Mouse (Mus musculus) urinary bladder, postnatal 14 days (tissue): Measurements from ENCODE around the gene Gm8653.
"Not testable (repeated sequence)": the region's sequence is repeated elsewhere in the genome, so short reads cannot be mapped to it uniquely, and the experiment has no call there.

ENCODE experiments used
- DNase-seq: peaks from one replicate; pipeline ENCODE4 v3.0.0; 2021; ENCODE audit warnings: low spot score

Gm8653 gene

DNA sequence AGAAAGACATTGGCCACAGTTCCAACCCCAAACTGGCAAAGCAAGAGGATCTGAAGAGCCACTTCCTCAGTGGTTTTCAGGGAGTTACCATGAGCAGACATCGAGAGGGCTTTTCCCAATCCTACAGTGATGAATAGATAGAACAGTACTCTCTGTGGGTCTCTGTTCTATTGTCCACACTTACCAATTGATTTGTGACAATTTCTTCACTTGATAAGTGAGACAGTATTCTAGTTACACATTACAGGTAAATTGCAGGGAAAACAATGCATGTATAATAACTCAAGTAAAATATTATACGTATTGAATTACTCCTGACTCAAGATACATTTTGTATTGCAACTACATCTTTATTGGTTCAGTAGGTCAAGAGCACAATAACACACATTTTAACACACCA, at the start of gene Gm8653:
TSS of gene Gm8653 (minus strand) at position 101 of the 400 bp plus-strand sequence.
- DNase-seq, result not testable (repeated sequence)

DNA sequence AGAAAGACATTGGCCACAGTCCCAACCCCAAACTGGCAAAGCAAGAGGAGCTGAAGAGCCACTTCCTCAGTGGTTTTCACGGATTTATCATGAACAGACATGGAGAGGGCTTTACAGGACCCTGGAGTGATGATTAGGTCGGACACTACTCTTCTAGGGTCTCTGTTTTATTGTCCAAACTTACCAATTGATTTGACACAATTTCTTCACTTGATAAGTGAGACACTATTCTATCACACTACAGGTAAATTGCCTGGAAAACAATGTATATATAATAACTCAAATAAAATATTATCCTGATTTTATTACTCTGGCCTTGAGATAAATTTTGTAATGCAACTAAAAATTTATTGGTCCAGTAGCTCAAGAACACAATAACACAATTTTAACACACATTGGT, 28.3 kb upstream of the Gm8653 start, which contains the start of gene Gm8453:
TSS of gene Gm8453 (minus strand) at position 101 of the 400 bp plus-strand sequence.
- DNase-seq, result not testable (repeated sequence)

DNA sequence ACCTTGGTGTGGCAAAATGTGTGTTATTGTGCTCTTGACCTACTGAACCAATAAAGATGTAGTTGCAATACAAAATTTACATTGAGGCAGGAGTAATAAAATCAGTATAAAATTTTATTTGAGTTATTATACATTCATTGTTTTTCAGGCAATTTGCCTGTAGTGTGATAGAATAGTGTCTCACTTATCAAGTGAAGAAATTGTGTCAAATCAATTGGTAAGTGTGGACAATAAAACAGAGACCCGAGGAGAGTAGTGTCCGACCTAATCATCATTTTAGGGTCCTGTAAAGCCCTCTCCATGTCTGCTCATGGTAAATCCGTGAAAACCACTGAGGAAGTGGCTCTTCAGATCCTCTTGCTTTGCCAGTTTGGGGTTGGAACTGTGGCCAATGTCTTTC, 12.0 kb downstream of the Gm8653 start, which contains the start of gene Vmn1r143:
TSS of gene Vmn1r143 (plus strand) at position 301 of the 400 bp plus-strand sequence.
- DNase-seq, result not testable (repeated sequence)

DNA sequence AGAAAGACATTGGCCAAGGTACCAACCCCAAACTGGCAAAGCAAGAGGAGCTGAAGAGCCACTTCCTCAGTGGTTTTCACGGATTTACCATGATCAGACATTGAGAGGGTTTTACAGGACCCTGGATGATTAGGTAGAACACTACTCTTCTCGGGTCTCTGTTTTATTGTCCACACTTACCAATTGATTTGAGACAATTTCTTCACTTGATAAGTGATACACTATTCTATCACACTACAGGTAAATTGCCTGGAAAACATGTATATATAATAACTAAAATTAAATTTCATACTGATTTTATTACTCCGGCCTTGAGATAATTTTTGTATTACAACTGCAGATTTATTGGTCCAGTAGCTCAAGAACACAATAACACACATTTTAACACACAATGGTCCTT, 37.1 kb downstream of the Gm8653 start, which contains the start of gene Vmn1r142:
TSS of gene Vmn1r142 (minus strand) at position 101 of the 400 bp plus-strand sequence.
- DNase-seq, result not testable (repeated sequence)
